Comparison of ENCODE assay signal across 11 mouse cellular contexts in the genomic region with DNA sequence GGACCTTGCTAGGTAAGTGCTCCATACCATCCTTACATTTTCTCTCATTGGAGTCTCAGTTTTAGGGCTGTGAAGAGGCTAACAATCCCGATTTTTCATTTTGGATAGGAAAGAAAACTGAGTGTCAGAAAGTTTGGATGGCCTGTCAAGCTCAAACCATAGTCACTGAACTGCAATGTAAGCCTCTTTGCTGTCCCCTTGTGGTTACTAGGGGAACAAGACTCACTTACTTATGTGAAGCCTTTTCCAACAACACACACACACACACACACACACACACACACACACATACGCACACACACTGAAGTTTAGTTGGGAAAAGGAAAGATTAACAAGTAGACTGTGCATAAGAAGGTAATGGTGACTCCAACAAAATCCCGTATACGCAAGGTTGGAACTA. TPM values are rescaled to one million over a fixed set of nuclear protein-coding genes. Genes with fewer than 3 reads are reported as not detected.
DNase-seq lines count a peak whose midpoint lies in the region; ATAC-seq and TF ChIP-seq lines count a peak whose summit lies in the region.
"Had no signal": no experiment of that assay in that cellular context is flagged by ENCODE, and none has a peak within 500 bp of the region (broad histone marks: within the 10 kb centered on the region; RNA-seq: fewer than 3 reads in every experiment).

No protein-coding gene starts in this region.

- peak; percentile 56 for ATAC-seq in granulocyte monocyte progenitor cell, adult 5-6 weeks (replicated peaks; ENCODE audit: poor library complexity, severe bottlenecking)
- no peak for ATAC-seq in megakaryocyte-erythroid progenitor cell, adult 5-6 weeks (replicated peaks; ENCODE audit: low FRiP score, low TSS enrichment, poor library complexity, severe bottlenecking)

- H3K4me3 ChIP-seq in left cerebral cortex, adult 2 months = no peak overlapping the region
- H3K4me3 ChIP-seq: embryonic facial prominence, embryonic 15.5 days; hindbrain, embryonic 13.5 days had no signal

- TF ChIP-seq CTCF in left cerebral cortex, adult 2 months (IDR thresholded peaks at IDR 0.05) = peak; percentile 12

- peak; percentile 7 to 20 for DNase-seq in cerebellum, postnatal 10 days
- DNase-seq in cerebellum, adult 11 months = no peak
- no peak for DNase-seq in left cerebral cortex, adult 2 months (ENCODE audit: extremely low spot score in 1 of 2, low spot score in 2 of 2)
- DNase-seq in left cerebral cortex, postnatal 4 days = no peak
- DNase-seq in B cell, adult 2 months = peak; percentile 8 to 27
- no peak for DNase-seq in ovary, postnatal 14 days (ENCODE audit: low spot score)
- DNase-seq: lung, adult 2 months had no signal

- H3K27ac ChIP-seq in left cerebral cortex, adult 2 months = no peak overlapping the region
- H3K27ac ChIP-seq: embryonic facial prominence, embryonic 15.5 days; hindbrain, embryonic 13.5 days had no signal

- intact Hi-C loops in left cerebral cortex, adult 2 months (cut with DNase I) = no loop called here
- intact Hi-C loops in left cerebral cortex, postnatal 4 days (cut with DNase I) = no loop called here

RNA-seq across cellular contexts. Expression of gene Jade3, which starts 21.4 kb away (rescaled TPM):
- 1 to 10 TPM; 6.4 to 7.1 TPM for total RNA-seq in left cerebral cortex, adult 2 months (2021)
- total RNA-seq in left cerebral cortex, postnatal 4 days (2021) = 10 to 100 TPM; 12.4 to 12.6 TPM
- total RNA-seq in granulocyte monocyte progenitor cell, adult 5-6 weeks (2014; fragmentation: Nextera tagmentation) = 8.4 and 13.0 TPM in 2 replicates
- total RNA-seq in granulocyte monocyte progenitor cell, adult 5-6 weeks (2017) = 17.4 and 19.3 TPM in 2 replicates
- total RNA-seq in megakaryocyte-erythroid progenitor cell, adult 5-6 weeks (2014; fragmentation: Nextera tagmentation) = 10.7 and 13.9 TPM in 2 replicates
- total RNA-seq in megakaryocyte-erythroid progenitor cell, adult 5-6 weeks (2017) = 19.5 and 20.2 TPM in 2 replicates

RNA-seq across cellular contexts. Expression of gene Rp2, which starts 39.8 kb away (rescaled TPM):
- total RNA-seq in left cerebral cortex, adult 2 months (2021) = 10 to 100 TPM; 17.7 to 17.8 TPM
- 10 to 100 TPM; 15.6 to 17.5 TPM for total RNA-seq in left cerebral cortex, postnatal 4 days (2021)
- 29.7 and 35.9 TPM in 2 replicates for total RNA-seq in granulocyte monocyte progenitor cell, adult 5-6 weeks (2014; fragmentation: Nextera tagmentation)
- 48.0 and 67.7 TPM in 2 replicates for total RNA-seq in granulocyte monocyte progenitor cell, adult 5-6 weeks (2017)
- total RNA-seq in megakaryocyte-erythroid progenitor cell, adult 5-6 weeks (2014; fragmentation: Nextera tagmentation) = 16.1 and 18.7 TPM in 2 replicates
- total RNA-seq in megakaryocyte-erythroid progenitor cell, adult 5-6 weeks (2017) = 21.7 and 26.5 TPM in 2 replicates

Comparison
In these comparisons a context has a peak if more than half of its experiments do, and no peak if none do; other contexts are left out.
1. DNase-seq: peak in cerebellum, postnatal 10 days (2 of 2) and B cell, adult 2 months (2 of 2); none in cerebellum, adult 11 months (single experiment), left cerebral cortex, adult 2 months (0 of 2), left cerebral cortex, postnatal 4 days (single experiment) and ovary, postnatal 14 days (single experiment).